Mouse (Mus musculus) left cerebral cortex, adult 11 months (tissue): ENCODE measurements around the gene Cxcl17.

Experiments
- DNase-seq: peaks from one replicate; pipeline ENCODE4 v3.0.0; 2022; ENCODE audit warnings: low spot score

Cxcl17 gene

GRCm38 (mm10) chr7:25369058-25369749 is 43.5 kb downstream of the Cxcl17 start, which contains the start of gene Cnfn:
Gene Cnfn (minus strand): TSS chr7:25369724.
- no peak for DNase-seq

- DNase-seq, result no peak
Measured at GRCm38 (mm10) chr7:25368333-25368732, 44.4 kb downstream of the Cxcl17 start.

GRCm38 (mm10) chr7:25367632-25368293 is 44.9 kb downstream of the Cxcl17 start:
- no peak for DNase-seq

GRCm38 (mm10) chr7:25365937-25366625 is 46.6 kb downstream of the Cxcl17 start:
- no peak for DNase-seq

GRCm38 (mm10) chr7:25363632-25364031 is 49.1 kb downstream of the Cxcl17 start:
- DNase-seq, result no peak

GRCm38 (mm10) chr7:25363151-25363550 is 49.5 kb downstream of the Cxcl17 start:
- DNase-seq, result no peak

GRCm38 (mm10) chr7:25358721-25359206 is 53.9 kb downstream of the Cxcl17 start:
- no peak for DNase-seq
